22 mouse cellular contexts compared by ENCODE assay signal in the genomic region with DNA sequence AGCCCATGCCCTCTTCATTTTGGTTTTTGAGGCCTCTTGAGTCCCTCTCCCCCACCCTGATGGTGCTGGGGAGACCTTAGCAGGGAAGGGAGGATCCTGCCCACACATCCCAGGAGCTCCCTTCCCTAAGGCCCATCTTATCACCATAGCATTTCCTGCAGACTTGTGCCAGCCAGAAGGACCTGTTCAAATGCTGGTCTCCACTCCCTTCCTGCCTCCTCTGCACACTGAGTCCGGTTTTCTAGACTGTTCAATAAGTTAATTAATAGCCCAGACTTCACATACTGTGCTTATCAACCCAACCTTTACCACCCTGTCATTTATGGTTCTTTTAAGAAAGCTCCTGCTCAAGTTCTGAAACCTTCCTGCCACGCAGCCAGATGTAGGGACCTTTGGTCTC. TPM values are rescaled to one million over a fixed set of nuclear protein-coding genes. Genes with fewer than 3 reads are reported as not detected.
DNase-seq lines count a peak whose midpoint lies in the region; ATAC-seq and TF ChIP-seq lines count a peak whose summit lies in the region.
"Had no signal": no experiment of that assay in that cellular context is flagged by ENCODE, and none has a peak within 500 bp of the region (broad histone marks: within the 10 kb centered on the region; RNA-seq: fewer than 3 reads in every experiment).

No protein-coding gene starts in this region.

- H3K9ac ChIP-seq in liver, postnatal 0 days (replicated peaks), result no peak overlapping the region
- H3K9ac ChIP-seq in intestine, embryonic 16.5 days (ENCODE audit: low read depth, low read length), result no peak overlapping the region
- no peak overlapping the region for H3K9ac ChIP-seq in stomach, embryonic 15.5 days
- H3K9ac ChIP-seq: embryonic facial prominence, embryonic 12.5 days; forebrain, embryonic 15.5 days; heart, embryonic 15.5 days had no signal

- TF ChIP-seq EP300 in liver, postnatal 0 days (IDR thresholded peaks at IDR 0.05; ENCODE audit: low read depth), result no peak

- no peak for TF ChIP-seq POLR2A in kidney, adult 2 months (IDR thresholded peaks at IDR 0.05; ENCODE audit: low read depth, low read length)

- ATAC-seq in liver, postnatal 0 days, result 0 out of 2 replicates have a peak, but pooled peaks have one; percentile 27
- peak; percentile 99 for ATAC-seq in intestine, embryonic 16.5 days
- ATAC-seq in stomach, embryonic 15.5 days (ENCODE audit: insufficient read depth, low FRiP score, low read depth), result peak; percentile 89
- ATAC-seq: activated CD4-positive, CD25-positive, alpha-beta regulatory T cell, adult 4 months; forebrain, embryonic 15.5 days; Patski had no signal

- H3K4me1 ChIP-seq in liver, postnatal 0 days (ENCODE audit: insufficient read depth), result no peaks in the 10 kb centered on the region; the same call in 1 of the 2 replicates
- H3K4me1 ChIP-seq in intestine, embryonic 16.5 days (ENCODE audit: control insufficient read depth, insufficient read depth, low read length), result no peaks in the 10 kb centered on the region; the same call in 1 of the 2 replicates
- H3K4me1 ChIP-seq in stomach, embryonic 15.5 days, result no peaks in the 10 kb centered on the region
- H3K4me1 ChIP-seq in kidney, adult 2 months (ENCODE audit: control insufficient read depth, insufficient read depth, low read length), result no peaks in the 10 kb centered on the region
- H3K4me1 ChIP-seq: embryonic facial prominence, embryonic 12.5 days; forebrain, embryonic 15.5 days; heart, embryonic 10.5 days; heart, embryonic 15.5 days had no signal

- no peak for DNase-seq in liver, postnatal 0 days
- DNase-seq in liver, result no peak
- no peak for DNase-seq in retina, postnatal 1 day
- DNase-seq in kidney, adult 2 months, result no peak
- DNase-seq: adrenal gland, postnatal 14 days; cerebellum, adult 11-12 months; cerebellum, adult 9-10 months; cerebellum, postnatal 25 days; gastrocnemius, postnatal 36 days; heart, adult 18-20 months; heart, postnatal 14 days had no signal

- H3K9me3 ChIP-seq in liver, postnatal 0 days (ENCODE audit: low read length), result no peaks in the 10 kb centered on the region
- no peaks in the 10 kb centered on the region for H3K9me3 ChIP-seq in intestine, embryonic 16.5 days (ENCODE audit: control insufficient read depth, low read length)
- no peaks in the 10 kb centered on the region for H3K9me3 ChIP-seq in stomach, embryonic 15.5 days
- H3K9me3 ChIP-seq: embryonic facial prominence, embryonic 12.5 days; forebrain, embryonic 15.5 days; heart, embryonic 10.5 days; heart, embryonic 15.5 days had no signal

- WGBS in liver, postnatal 0 days (ENCODE audit: insufficient replicate concordance), result 30% methylated on average over 2 of the region's 2 CpGs
- 26% methylated on average over 2 of the region's 2 CpGs for WGBS in intestine, embryonic 16.5 days
- WGBS in stomach, embryonic 15.5 days, result 34% methylated on average over 2 of the region's 2 CpGs
- WGBS in kidney, adult 2 months, result 38% methylated on average over 2 of the region's 2 CpGs

- no peak overlapping the region for H3K4me2 ChIP-seq in liver, postnatal 0 days (ENCODE audit: low read depth, low read length)
- no peak overlapping the region for H3K4me2 ChIP-seq in intestine, embryonic 16.5 days (ENCODE audit: low read depth, low read length)
- no peak overlapping the region for H3K4me2 ChIP-seq in stomach, embryonic 15.5 days
- H3K4me2 ChIP-seq: embryonic facial prominence, embryonic 12.5 days; forebrain, embryonic 15.5 days; heart, embryonic 15.5 days had no signal

- H3K27me3 ChIP-seq in liver, postnatal 0 days (ENCODE audit: insufficient read depth, low read length), result no peaks in the 10 kb centered on the region
- H3K27me3 ChIP-seq in intestine, embryonic 16.5 days (replicated peaks; ENCODE audit: control insufficient read depth, insufficient read depth, low read length), result no peaks in the 10 kb centered on the region
- no peaks in the 10 kb centered on the region for H3K27me3 ChIP-seq in stomach, embryonic 15.5 days (replicated peaks)
- H3K27me3 ChIP-seq in kidney, adult 2 months (replicated peaks; ENCODE audit: control insufficient read depth, insufficient read depth, low read length), result no peaks in the 10 kb centered on the region
- H3K27me3 ChIP-seq: CH12.LX; embryonic facial prominence, embryonic 12.5 days; forebrain, embryonic 15.5 days; heart, embryonic 15.5 days had no signal

- H3K27ac ChIP-seq in liver, postnatal 0 days (ENCODE audit: low read depth), result no peak overlapping the region
- H3K27ac ChIP-seq in intestine, embryonic 16.5 days (ENCODE audit: low read length), result peak overlapping the region; percentile 83
- no peak overlapping the region for H3K27ac ChIP-seq in stomach, embryonic 15.5 days
- H3K27ac ChIP-seq in kidney, adult 2 months (ENCODE audit: insufficient read depth, low read depth, low read length), result no peak overlapping the region
- H3K27ac ChIP-seq: embryonic facial prominence, embryonic 12.5 days; forebrain, embryonic 15.5 days; heart, embryonic 10.5 days; heart, embryonic 15.5 days had no signal

- no peak overlapping the region for H3K4me3 ChIP-seq in liver, postnatal 0 days (ENCODE audit: low read depth, low read length)
- H3K4me3 ChIP-seq in intestine, embryonic 16.5 days (ENCODE audit: low read length), result no peak overlapping the region
- no peak overlapping the region for H3K4me3 ChIP-seq in stomach, embryonic 15.5 days (replicated peaks)
- H3K4me3 ChIP-seq in kidney, adult 2 months (ENCODE audit: insufficient read depth, low read depth, low read length), result no peak overlapping the region
- H3K4me3 ChIP-seq: embryonic facial prominence, embryonic 12.5 days; forebrain, embryonic 15.5 days; heart, embryonic 10.5 days; heart, embryonic 15.5 days had no signal

- TF ChIP-seq CTCF in liver, postnatal 0 days (IDR thresholded peaks at IDR 0.05; ENCODE audit: low read depth), result no peak
- no peak for TF ChIP-seq CTCF in kidney, adult 2 months (conservative IDR thresholded peaks at IDR 0.05; ENCODE audit: insufficient read depth, insufficient read length, low read depth, low read length)

- no peaks in the 10 kb centered on the region for H3K36me3 ChIP-seq in liver, postnatal 0 days (replicated peaks; ENCODE audit: insufficient read depth, low read length)
- H3K36me3 ChIP-seq in intestine, embryonic 16.5 days (ENCODE audit: control insufficient read depth, insufficient read depth, low read length), result no peaks in the 10 kb centered on the region
- H3K36me3 ChIP-seq in stomach, embryonic 15.5 days, result no peaks in the 10 kb centered on the region
- H3K36me3 ChIP-seq in kidney, adult 2 months (ENCODE audit: control insufficient read depth, insufficient read depth, low read length), result no peaks in the 10 kb centered on the region
- H3K36me3 ChIP-seq: embryonic facial prominence, embryonic 12.5 days; forebrain, embryonic 15.5 days; heart, embryonic 10.5 days; heart, embryonic 15.5 days had no signal

RNA-seq across cellular contexts. Expression of a gene that starts 19.2 kb away (rescaled TPM):
- 85.5 and 94.5 TPM in 2 replicates for polyA plus RNA-seq in liver, postnatal 0 days (2015; fragmentation: Nextera tagmentation; extraction: Ambion mirVana)
- polyA plus RNA-seq in intestine, embryonic 16.5 days (2015; fragmentation: Nextera tagmentation; extraction: Ambion mirVana), result 749 and 1,123 TPM in 2 replicates
- polyA plus RNA-seq in stomach, embryonic 15.5 days (2015; fragmentation: Nextera tagmentation; extraction: Ambion mirVana), result 69.8 and 72.8 TPM in 2 replicates
- not detected in 2 replicates for polyA plus RNA-seq in kidney, adult 2 months (2012; rRNA removed)
- polyA plus RNA-seq: activated CD4-positive, CD25-positive, alpha-beta regulatory T cell, adult 4 months; cortical plate, adult 2 months; forebrain, embryonic 11.5 days; Patski had no signal

RNA-seq across cellular contexts. Expression of a gene that starts 43.9 kb away (rescaled TPM):
- 54.3 and 59.6 TPM in 2 replicates for polyA plus RNA-seq in liver, postnatal 0 days (2015; fragmentation: Nextera tagmentation; extraction: Ambion mirVana)
- polyA plus RNA-seq in intestine, embryonic 16.5 days (2015; fragmentation: Nextera tagmentation; extraction: Ambion mirVana), result 42.9 and 51.5 TPM in 2 replicates
- polyA plus RNA-seq in stomach, embryonic 15.5 days (2015; fragmentation: Nextera tagmentation; extraction: Ambion mirVana), result 65.2 and 79.9 TPM in 2 replicates
- 6.4 and 6.7 TPM in 2 replicates for polyA plus RNA-seq in kidney, adult 2 months (2012; rRNA removed)

Comparison
In these comparisons a context has a peak if more than half of its experiments do, and no peak if none do; other contexts are left out.
1. ATAC-seq: peak in every context shown above with its lines; median percentile 99 in intestine, embryonic 16.5 days; 89 in stomach, embryonic 15.5 days; 27 in liver, postnatal 0 days.
2. RNA of a gene that starts 19.2 kb away (polyA plus RNA-seq): 749 to 1,123 TPM in intestine, embryonic 16.5 days, 85.5 to 94.5 TPM in liver, postnatal 0 days and 69.8 to 72.8 TPM in stomach, embryonic 15.5 days; not detected in kidney, adult 2 months; every median in the first group is over 10 times any median in the second.